Mouse (Mus musculus): ENCODE results near the gene Zfp385c.

Gene Zfp385c

DNA sequence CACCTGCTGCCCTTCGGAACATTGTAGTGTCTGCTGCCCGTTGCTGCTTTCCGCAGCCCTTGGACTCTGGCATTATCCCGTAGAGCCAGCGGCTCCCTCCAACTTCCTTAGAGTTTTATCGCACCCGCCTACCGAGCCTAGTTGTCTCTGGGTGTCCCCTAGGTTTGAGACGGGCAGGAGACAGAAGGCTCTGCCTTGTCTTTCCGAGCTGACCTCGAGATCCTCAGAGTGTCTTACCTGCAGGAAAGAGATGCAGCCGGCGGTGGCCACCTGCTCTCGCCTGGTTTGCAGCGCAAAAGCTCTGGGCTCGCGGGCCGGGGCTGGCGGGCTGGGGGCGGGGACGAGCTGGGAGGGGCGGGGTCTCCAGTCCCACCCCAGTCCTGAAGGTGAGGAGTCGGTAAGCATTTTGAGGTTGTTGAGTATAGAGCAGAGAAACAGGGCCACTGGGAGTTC lies at the start of gene Zfp385c:
TSS of gene Zfp385c (minus strand) at position 292 of the 453 bp plus-strand sequence.
- DNase-seq (ENCODE audit: low read depth, low spot score): peak; percentile 58

DNA sequence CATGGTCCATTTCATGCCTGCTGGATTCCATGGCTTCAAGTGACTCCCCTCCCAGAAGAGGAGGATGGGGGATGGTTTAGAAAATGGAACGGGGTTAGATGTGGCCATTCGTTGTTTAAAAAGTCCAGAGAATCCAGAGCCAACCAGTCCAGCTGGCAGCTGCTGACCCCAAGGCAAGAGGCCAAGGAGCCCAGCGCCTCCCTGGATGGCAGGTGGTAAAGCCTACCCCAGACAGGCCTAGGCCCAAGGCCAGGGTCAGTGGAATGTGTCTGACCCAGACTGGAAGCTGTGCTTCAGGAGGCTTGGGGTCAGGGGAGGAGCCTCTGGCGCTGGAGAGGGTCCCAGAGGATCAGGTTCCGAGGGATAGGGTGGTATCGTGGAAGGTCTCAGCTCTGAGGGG lies 49.1 kb upstream of the Zfp385c start:
- no peak for DNase-seq (ENCODE audit: low read depth, low spot score)

DNA sequence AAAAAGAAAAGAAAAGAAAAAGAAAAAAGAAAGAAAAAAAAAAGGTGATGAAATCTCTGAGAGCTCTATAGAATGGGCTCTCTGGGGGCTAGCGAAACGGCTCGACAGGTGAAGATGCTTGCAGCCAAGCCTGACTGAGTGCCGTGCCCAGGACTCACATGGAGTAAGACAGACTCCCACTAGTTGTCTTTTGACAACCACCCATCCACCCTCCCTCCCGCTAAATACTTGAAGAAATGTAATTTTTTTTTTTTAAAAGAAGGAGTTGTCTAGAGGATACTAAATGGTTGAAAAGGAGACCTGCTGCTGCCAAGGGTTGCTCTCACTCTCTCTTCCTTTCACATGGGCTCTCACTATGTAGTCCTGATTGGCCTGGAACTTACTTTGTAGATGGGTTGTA lies 46.5 kb upstream of the Zfp385c start:
- no peak for DNase-seq (ENCODE audit: low read depth, low spot score)

DNA sequence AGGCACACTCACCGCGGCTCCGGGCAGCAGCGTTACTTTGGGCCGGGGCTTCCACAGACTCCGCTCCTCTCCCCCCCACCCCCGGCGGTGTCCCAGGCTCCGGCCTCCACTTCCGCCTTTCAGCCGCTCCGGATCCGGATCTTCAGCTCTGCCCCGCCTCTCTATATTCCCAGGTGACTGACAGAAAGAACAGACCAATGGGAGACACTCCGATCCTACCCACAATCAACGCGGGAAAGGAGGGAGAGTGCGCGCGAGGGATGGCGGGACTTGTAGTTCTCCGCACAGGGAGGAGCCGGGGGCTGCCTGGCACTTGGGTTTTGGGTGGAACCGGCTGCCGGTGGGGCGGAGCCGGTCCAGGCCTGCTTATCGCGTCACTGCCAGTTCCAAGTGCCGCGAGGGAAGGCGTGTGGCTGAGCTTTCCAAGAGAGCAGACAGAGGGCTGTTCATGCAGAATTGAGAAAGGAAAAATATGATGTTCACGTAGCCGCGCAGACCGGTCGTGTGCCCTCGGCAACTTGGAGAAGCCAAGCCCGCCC lies 45.9 kb upstream of the Zfp385c start, which contains the start of gene Rab5c:
TSS of gene Rab5c (minus strand) at position 150 of the 539 bp plus-strand sequence.
- peak; percentile 100 for DNase-seq (ENCODE audit: low read depth, low spot score)

DNA sequence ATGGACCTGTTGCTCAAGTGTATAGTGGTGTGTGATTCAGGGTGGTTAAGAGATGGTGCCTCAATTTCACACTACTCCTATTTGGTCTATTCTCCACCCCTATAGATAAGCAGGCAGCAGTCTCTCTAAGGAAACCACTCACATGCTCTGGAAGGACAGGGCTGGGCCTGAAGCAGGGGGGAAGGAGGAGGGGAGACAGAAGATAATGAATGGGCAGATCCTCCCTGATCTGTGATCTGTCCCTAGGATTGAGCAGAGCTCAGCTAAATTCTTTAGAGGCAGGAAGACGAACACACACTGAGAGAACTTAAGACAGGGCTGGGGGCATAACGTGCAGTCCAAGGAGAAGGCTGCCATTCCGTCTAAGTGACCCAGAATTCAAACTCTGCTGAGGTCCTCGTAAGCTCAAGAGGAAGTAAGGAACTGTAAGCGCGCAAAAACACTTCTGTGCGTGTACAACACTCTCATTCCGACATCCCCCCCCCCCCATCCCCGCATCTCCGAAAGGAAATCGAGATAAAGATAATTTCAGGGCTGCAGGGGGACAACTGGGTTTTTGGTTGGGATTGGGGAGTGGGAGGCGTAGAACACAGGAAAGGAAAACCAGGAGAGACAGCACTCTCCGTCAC lies 45.0 kb upstream of the Zfp385c start:
- DNase-seq (ENCODE audit: low read depth, low spot score): no peak

DNA sequence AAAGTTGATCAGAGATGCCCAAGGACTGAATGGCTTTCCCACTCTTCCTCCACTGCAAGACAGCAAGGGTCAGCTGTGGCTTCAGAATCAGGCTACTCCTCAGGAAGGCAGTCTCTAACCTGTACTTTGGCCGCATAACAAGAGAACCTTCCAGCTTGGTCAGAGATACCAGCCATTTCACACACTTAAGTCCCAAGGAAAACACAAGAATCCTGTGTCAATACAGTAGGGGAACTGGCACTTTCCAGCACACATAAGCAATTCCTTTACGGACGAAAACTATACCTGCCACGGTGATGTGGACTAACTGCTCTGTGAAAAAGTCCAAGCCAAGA lies 44.5 kb upstream of the Zfp385c start:
- no peak for DNase-seq (ENCODE audit: low read depth, low spot score)

DNA sequence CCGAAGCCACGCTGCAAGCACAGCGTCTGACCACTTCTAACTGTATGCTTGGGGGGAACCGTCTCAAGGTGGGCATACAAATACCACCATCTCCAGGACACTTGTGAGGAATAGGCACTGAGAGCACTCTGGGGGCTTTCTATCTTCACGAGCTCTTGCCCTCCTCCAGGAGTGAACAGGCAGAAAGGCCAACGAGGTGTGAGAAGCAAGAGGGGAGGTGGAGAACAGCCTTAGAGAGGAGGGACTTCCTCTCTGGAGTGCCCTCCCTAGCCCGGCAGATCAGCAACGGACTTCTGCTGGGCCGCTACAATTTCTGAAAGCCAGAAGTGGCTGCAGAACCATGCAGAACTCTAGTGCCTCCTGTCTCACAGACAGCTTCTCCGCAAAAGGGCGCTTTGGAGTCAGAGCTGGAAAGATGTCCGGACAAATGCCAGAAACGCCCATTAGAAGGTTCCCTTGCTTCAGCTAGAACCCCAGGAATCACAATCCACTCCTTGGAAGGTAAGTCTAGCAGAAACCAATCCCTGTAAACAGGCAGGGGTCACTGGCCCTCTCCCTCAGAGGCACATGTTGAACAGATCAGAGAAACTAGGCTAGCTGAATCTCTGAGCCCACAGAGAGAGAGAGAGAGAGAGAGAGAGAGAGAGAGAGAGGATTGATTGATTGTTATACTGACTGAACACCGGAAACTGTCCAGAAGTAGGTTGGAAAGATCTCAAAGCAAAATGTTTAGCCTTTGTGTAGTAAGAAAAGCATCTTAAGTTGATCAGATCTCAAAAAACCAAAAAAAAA lies 43.9 kb upstream of the Zfp385c start:
- DNase-seq (ENCODE audit: low read depth, low spot score): no peak

DNA sequence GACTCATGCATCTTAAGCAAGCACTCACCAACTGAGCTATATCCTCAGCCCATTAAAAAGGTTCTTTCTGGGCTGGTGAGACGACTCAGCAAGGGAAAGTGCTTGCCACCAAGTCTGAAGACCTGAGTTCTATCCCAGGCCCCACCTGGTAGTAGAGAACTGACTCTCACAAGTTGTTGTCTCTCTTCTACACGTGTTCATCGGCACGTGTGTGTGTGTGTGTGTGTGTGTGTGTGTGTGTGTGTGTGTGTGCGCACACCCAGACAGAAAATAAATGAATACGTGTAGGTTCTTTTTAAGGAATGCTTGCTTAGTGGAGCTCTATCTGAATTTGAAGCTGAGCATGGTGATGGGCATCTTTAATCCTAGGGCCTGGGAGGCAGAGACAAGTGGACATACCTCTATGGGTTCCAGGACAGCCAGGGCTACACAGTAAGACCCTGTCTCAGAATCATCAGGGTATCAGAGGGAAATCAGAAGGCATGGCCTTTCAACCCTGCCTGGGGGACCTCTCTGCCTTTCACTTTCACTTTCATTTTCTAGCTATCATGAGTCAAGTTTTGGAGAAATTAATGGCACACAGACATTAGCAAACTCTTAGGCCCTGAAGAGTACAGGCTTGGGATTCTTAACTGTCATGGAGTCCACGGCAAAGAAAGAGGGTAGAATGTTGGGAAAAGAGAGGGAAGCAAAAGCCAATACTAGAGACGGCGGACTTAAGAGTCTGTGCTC lies 43.0 kb upstream of the Zfp385c start:
- DNase-seq (ENCODE audit: low read depth, low spot score): no peak

DNA sequence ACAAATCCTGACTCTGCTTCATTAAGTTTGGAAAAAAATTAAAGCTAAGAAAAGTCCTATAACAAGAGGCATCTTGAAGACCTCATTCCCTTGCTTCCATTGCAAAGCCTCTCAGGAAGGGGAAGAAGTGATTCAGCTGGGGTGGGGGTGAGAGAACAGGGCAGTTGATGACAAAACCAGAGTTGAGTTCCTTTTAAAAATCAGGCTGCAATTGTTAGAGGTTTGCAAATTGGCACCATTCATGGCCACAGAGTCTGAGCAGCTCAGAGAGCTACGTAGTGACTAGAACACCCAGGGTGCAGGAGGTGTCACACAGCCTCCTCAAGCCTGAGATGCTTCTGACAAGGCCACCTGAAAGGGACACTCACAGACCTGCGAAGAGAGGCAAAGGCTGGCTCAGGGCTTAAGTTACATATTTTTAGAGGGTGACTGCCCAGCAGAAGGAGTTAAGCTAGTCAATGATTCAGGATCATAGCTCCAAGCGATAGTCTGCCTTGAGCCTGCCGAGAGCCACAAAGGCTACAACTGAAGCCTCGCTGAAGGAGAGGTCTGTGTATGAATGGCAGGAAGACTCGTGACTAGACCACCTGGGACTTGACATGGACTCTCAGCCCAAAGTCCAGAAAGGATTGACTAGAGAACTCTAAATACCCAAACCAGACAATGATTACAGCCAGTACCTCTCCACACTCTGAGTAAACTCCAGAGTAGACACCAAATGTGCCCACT lies 38.4 kb upstream of the Zfp385c start:
- DNase-seq (ENCODE audit: low read depth, low spot score): no peak

DNA sequence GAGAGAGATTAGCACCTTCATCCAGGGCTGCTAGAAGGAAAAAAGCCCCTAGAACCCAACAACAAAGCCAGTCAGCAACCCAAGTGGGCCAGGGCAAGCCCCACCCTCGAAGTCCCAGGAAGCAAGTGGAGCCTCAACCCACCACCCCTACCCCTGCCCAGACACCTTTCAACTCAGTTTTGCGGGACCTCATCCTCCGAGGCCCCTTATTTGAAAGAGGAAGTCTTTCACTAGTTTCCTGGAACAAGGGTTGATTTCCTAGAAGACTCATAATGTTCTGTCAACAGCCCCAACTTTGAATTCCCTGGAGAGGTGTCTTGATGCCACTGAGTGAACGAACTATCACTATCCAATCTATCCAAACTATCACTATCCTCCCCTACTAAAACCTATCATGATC lies 37.7 kb upstream of the Zfp385c start:
- no peak for DNase-seq (ENCODE audit: low read depth, low spot score)

DNA sequence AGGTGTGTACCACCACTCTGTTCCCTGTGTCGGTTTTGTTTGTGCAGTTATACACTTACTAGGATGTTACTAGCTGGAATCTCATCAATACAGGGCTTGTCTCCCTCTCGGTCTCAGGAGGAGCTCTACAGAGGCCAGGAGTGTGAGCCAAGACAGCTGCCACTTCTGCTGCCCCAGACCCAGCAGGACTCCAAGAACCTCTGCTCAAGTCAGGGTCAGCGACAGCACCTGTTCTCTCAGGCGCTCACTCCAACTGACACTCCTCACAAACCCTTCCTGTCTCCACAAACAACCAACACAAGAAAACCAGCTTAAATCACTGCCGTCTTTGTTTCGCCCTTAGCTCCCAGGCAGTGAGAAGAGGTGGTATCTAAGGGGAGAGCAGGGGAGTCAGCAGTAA lies 36.3 kb upstream of the Zfp385c start:
- no peak for DNase-seq (ENCODE audit: low read depth, low spot score)

DNA sequence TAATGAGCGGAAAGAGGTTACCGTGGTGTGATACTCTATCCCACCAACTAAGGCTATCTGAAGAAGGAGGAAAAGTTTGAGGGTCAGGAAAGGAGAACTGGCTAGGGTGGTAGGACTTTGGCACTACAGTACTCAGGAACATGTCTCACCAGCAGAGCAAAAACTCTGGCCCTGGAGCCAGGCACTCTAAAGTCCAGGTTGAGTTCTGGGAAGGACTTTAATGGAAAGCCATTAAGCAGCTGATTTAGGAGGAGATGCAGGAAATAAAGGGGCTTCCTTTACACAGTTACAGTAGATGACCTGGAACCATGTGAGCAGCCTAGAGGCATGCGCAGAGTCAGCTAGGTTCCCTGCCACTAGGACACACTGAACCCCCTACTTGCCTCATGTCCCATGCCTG lies 34.9 kb upstream of the Zfp385c start:
- no peak for DNase-seq (ENCODE audit: low read depth, low spot score)

DNA sequence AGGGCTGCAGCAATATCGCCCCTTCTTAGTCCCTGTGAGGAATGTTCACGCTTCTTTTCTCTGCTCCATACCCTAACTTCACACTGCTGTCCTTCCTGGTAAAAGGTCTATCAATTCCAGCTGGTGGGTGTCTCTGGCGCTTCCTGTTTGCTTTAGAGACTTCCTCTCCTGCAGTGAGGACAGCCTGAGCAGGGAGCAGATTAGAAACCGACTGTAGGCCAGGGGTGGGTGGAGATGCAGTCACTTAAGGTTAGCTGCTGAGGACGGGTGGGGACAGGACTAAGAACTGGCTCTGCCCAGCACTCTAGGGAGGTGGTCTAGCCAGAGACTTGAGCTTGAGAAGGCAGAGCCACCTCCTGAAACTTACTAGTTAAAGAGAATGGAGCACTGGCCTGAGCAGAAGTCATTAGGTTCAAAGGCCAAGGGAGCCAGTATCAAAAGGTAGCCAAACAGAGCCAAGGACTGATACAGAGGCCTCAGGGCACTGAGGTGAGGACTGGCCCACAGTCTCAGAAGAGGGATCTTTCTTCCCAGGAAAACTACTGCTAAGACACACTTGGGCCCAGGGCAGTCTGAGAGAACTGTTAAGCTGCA lies 32.8 kb upstream of the Zfp385c start:
- DNase-seq (ENCODE audit: low read depth, low spot score): no peak

DNA sequence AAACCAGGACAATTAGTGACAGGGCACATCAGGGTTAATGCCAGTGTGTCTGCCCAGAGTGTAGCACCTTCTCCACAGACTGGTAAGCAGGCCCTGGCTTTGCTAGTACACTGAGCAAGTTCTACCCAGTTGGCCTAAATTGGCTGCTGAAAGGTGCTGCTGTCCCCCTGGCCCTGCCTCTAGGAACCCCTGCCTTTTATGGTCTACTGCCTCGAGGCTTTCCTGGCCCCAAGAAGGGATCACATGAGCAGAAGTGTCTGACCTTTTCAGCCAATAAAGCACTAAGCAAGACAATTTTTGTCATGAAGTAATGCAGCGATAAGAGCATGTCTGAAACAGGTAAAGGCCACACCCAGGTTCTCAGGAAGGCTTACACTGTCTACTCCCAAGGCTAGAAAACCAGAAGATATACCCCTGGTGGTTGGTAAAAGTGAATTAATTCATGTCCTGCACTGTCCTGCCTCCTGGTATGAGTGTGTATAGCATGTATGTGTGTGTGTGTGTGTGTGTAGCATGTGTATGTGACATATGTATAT lies 30.3 kb upstream of the Zfp385c start:
- DNase-seq (ENCODE audit: low read depth, low spot score): no peak

DNA sequence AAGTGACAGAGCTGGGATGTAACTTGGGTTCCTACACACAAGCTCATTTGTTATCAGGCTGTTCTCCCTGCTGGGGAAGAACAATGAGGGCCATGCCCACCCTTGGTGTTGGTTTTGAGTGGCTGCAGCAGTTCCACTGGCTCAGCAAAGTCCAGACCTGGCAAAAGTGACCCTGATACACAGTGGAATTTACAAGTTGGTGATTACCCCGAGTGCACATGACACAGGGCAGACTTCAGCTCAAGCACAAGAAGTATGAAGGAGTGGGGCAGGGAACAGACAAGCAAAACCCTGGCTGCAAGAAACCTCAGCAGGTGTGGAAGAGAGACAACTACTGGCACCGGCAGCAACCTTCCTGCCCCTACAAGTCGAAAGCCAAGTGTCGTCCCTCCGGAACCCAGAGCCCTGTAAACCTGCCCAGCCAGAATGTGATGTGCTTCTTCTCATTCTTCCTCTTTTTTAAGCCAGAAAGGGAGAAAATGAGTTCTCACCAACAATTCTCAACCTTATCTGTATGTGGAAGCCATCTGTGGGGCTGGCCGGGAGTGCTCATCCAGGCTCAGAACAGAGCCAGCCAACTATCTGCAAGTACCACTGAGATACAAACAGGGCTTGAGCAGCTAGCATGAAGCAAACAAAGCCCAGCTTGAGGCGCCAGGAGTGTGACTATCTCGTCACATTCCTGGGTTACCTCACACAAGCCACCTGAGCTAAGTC lies 29.7 kb upstream of the Zfp385c start:
- no peak for DNase-seq (ENCODE audit: low read depth, low spot score)

DNA sequence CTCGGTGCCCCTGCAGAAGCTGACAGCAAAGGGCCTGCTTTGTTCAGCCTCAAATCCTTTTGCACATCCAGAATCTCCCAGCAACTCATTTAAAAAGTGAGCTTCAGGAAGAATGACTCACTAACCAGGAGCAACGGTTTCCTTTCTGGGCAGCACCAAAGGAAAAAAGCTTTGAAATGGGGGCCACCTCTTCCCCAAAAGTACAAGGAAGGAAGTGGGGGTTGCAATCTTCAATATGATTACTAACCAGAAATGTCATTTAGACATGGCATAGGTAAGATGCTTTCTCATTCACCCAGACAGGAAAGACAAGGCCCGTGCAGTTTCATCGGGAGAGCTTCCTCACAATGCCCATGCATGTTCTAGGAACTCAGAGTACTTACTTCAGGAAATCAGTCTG lies 29.0 kb upstream of the Zfp385c start:
- no peak for DNase-seq (ENCODE audit: low read depth, low spot score)

DNA sequence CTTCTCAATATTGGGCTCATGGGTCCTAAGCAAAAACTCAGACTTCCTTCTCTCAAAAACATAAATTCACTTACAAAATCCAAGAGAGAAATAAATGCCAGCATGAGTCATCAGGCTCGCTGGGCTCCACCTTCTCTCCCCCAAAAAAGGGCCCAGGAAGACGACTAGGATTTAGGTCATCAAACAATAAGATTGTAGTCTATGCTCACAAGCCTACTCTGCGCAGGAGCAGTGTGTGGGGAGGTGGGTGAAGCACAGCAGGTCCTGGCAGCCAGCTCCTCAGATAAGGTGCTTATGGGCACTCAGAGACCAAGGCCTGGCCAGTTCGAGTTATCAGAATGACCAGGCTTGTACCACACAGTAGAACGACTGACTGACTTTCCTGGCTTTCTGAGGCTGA lies 28.1 kb upstream of the Zfp385c start:
- no peak for DNase-seq (ENCODE audit: low read depth, low spot score)

DNA sequence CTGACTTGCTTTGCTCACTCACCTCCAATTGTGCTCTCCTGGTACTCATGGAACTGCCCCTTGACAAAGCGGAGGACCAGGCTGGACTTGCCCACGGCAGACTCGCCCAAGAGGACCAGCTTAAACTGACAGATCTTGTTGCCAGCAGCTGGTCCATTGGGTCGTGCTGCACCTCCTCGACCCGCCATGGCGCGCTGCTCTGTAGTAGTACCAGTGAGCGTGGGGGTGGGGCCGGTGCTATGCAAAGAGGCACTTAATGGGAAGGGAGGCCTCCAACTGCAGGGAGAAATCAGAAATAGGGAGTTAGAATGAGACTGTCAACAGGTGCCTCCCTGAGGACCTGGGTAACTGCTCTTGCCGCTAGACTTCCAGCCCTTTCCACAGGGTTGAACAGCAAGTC lies 27.6 kb upstream of the Zfp385c start:
- DNase-seq (ENCODE audit: low read depth, low spot score): peak; percentile 77

DNA sequence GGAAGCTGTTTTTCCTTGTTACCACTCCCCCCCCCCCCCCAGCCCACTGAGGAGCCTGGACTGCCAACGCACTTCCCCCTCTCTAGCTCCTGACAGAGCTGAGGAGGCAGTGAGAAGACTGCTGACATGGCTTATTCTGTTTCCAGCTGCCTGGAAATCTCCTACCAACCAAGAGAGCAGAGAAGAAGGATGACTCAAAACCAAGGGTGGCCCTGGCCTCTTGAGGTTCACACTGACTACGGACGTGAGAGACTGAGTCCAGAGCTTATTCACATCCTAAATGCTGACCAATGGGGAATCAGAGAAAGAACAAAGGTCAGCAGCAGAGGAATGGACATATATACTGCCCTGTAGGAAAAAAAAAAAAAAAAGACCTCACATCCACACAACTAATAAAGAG lies 27.1 kb upstream of the Zfp385c start:
- DNase-seq (ENCODE audit: low read depth, low spot score): no peak

DNA sequence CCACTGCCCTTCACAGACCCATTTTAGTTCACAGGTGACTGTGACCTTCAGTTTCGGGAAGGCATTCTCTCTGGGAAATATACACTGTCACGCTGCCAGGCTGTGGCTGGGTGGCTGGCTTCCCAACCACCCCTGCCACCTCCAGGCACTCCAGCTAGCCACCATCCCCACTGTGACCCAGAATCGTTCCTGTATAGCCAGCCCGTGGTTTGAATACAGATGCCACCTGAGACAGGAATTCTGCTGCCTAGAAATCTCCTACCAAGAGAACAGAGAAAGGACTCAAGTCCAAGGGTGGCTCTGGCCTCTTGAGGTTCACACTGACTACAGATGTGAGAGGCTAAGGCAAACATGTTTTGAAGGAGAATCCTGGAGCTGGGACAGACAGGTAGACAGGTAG lies 26.6 kb upstream of the Zfp385c start:
- DNase-seq (ENCODE audit: low read depth, low spot score): no peak
